ENCODE assay signal across 10 mouse cellular contexts in the genomic region with DNA sequence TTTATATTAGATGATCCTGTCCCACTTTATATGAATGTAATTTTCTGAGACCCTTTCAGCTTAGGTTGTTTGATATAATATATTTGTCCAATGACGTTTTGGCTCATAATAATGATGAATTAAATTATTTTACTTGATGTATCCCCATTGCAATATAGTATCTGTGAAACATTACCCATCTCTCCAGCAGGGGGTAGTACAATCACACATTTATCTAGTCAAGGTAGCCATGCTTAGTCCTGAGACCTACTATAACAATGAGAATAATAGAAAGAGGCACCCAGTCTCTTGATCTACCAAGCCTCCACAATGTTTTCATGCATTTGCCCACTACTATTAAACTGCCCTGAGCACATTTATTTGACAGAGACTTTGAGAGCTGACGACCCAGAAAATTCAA.
DNase-seq lines count a peak whose midpoint lies in the region; ATAC-seq lines count a peak whose summit lies in the region.
"Had no signal": no experiment of that assay in that cellular context is flagged by ENCODE, and none has a peak within 500 bp of the region (broad histone marks: within the 10 kb centered on the region; RNA-seq: fewer than 3 reads in every experiment).

No protein-coding gene starts in this region.

- no peak overlapping the region for H3K27ac ChIP-seq in forebrain, embryonic 10.5 days
- H3K27ac ChIP-seq: stomach, embryonic 15.5 days had no signal

- peak; percentile 65; the same call in 1 of the 2 replicates for ATAC-seq in megakaryocyte progenitor cell, adult 5-6 weeks (replicated peaks; ENCODE audit: poor library complexity)
- ATAC-seq: midbrain, embryonic 16.5 days had no signal

- H3K36me3 ChIP-seq in forebrain, embryonic 10.5 days (replicated peaks): no peaks in the 10 kb centered on the region
- H3K36me3 ChIP-seq: stomach, embryonic 15.5 days had no signal

- no peaks in the 10 kb centered on the region for H3K4me1 ChIP-seq in forebrain, embryonic 10.5 days
- H3K4me1 ChIP-seq: stomach, embryonic 15.5 days had no signal

- H3K27me3 ChIP-seq in forebrain, embryonic 10.5 days (ENCODE audit: poor library complexity, severe bottlenecking): no peaks in the 10 kb centered on the region
- H3K27me3 ChIP-seq: stomach, embryonic 15.5 days had no signal

- DNase-seq in cerebellum, postnatal 10 days: peak; percentile 12 to 17
- DNase-seq in cerebellum, adult 11-12 months: no peak
- DNase-seq in left cerebral cortex, postnatal 14 days (ENCODE audit: low spot score in 2 of 2): peak; percentile 1 to 5
- no peak for DNase-seq in left cerebral cortex, postnatal 4 days
- peak; percentile 10 for DNase-seq in NIH3T3 (ENCODE audit: low read depth)
- no peak for DNase-seq in urinary bladder, postnatal 4 days (ENCODE audit: low spot score in 2 of 2)
- no peak for DNase-seq in forebrain, embryonic 10.5 days (ENCODE audit: extremely low spot score, low spot score)

- WGBS in forebrain, embryonic 10.5 days: 43% methylated on average over 2 of the region's 2 CpGs

- no peaks in the 10 kb centered on the region for H3K9me3 ChIP-seq in forebrain, embryonic 10.5 days
- H3K9me3 ChIP-seq: stomach, embryonic 15.5 days had no signal

- intact Hi-C loops in left cerebral cortex, postnatal 14 days (cut with DNase I): no loop called here
- intact Hi-C loops in left cerebral cortex, postnatal 4 days (cut with DNase I): no loop called here

- H3K4me3 ChIP-seq in forebrain, embryonic 10.5 days: no peak overlapping the region
- H3K4me3 ChIP-seq: stomach, embryonic 15.5 days had no signal

Comparison
In these comparisons a context has a peak if more than half of its experiments do, and no peak if none do; other contexts are left out.
1. DNase-seq: peak in cerebellum, postnatal 10 days (2 of 2), left cerebral cortex, postnatal 14 days (2 of 2) and NIH3T3 (single experiment); none in cerebellum, adult 11-12 months (single experiment), left cerebral cortex, postnatal 4 days (single experiment), urinary bladder, postnatal 4 days (0 of 2) and forebrain, embryonic 10.5 days (single experiment).